In the genomic region with DNA sequence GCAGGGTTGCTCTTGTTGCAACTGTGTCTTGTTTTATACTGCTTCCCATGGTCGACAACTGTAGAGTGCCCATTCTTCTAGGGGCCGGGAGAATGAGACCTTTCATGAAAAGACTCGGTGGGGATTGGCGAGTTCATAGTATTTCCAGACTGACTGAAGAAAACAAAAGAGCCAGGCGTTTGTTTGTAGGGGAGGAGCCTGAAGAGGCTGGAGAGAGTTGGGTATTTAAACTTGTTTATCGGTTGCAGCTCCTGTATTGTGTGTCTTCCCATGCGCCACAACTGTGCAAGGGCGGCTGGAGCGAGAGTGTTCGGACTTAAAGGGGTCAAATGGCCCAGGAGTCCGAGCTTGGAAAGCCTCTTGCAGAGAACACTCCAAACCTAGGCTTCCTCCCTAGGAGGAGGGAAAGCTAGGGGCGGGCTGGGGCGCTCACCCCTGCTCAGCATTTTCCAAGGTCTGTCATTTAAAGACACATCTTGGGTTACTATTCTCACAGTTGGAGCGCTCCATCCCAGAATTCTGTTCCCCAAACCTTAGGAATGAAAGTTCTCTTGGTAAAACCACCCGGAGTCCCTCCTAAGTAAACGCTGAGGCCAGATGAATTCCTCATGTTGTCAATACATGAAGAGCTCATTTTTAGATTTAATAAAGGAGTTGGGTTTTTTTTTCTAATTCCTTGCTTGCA, we compare ENCODE assay signal across 9 mouse cellular contexts. TPM values are rescaled to one million over a fixed set of nuclear protein-coding genes. Genes with fewer than 3 reads are reported as not detected.
A peak's percentile ranks its signal among the peaks of the same experiment; 100 is the strongest.
DNase-seq lines count a peak whose midpoint lies in the region; ATAC-seq and TF ChIP-seq lines count a peak whose summit lies in the region.
"Had no signal": no experiment of that assay in that cellular context is flagged by ENCODE, and none has a peak within 500 bp of the region (broad histone marks: within the 10 kb centered on the region; RNA-seq: fewer than 3 reads in every experiment).

No protein-coding gene starts in this region.

- H3K4me2 ChIP-seq in lung, embryonic 14.5 days: peak overlapping the region; percentile 56
- peak overlapping the region; percentile 44 for H3K4me2 ChIP-seq in hindbrain, embryonic 12.5 days (replicated peaks)
- H3K4me2 ChIP-seq in midbrain, embryonic 13.5 days (replicated peaks): peak overlapping the region; percentile 46

- DNase-seq in lung, embryonic 14.5 days: no peak
- no peak for DNase-seq in lung, postnatal 36 days
- DNase-seq in embryo, embryonic 10.5 days (ENCODE audit: low spot score): peak; percentile 84
- DNase-seq in layer of hippocampus, adult 11-12 months (ENCODE audit: low spot score): no peak
- no peak for DNase-seq in urinary bladder, adult 2 months (ENCODE audit: low spot score)
- no peak for DNase-seq in adrenal gland, postnatal 4 days (ENCODE audit: low spot score in 2 of 2)
- DNase-seq: gastrocnemius, postnatal 25 days had no signal

- H3K36me3 ChIP-seq in lung, embryonic 14.5 days (ENCODE audit: insufficient read depth): no peaks in the 10 kb centered on the region
- no peaks in the 10 kb centered on the region for H3K36me3 ChIP-seq in hindbrain, embryonic 12.5 days
- no peaks in the 10 kb centered on the region for H3K36me3 ChIP-seq in midbrain, embryonic 13.5 days

- no peaks in the 10 kb centered on the region for H3K27me3 ChIP-seq in lung, embryonic 14.5 days (ENCODE audit: insufficient read depth, low read length)
- no peaks in the 10 kb centered on the region for H3K27me3 ChIP-seq in hindbrain, embryonic 12.5 days
- no peaks in the 10 kb centered on the region for H3K27me3 ChIP-seq in midbrain, embryonic 13.5 days

- 7% methylated on average over 16 of the region's 16 CpGs for WGBS in lung, embryonic 14.5 days
- WGBS in hindbrain, embryonic 12.5 days: under 1% methylated on average over 16 of the region's 16 CpGs
- WGBS in midbrain, embryonic 13.5 days: 3% methylated on average over 16 of the region's 16 CpGs

- no peak for TF ChIP-seq CTCF in lung, embryonic 14.5 days (IDR thresholded peaks at IDR 0.05; ENCODE audit: low read depth)

- no peaks in the 10 kb centered on the region for H3K9me3 ChIP-seq in lung, embryonic 14.5 days (ENCODE audit: low read depth, low read length)
- no peaks in the 10 kb centered on the region for H3K9me3 ChIP-seq in hindbrain, embryonic 12.5 days (replicated peaks)
- no peaks in the 10 kb centered on the region for H3K9me3 ChIP-seq in midbrain, embryonic 13.5 days

- peak overlapping the region; percentile 12; the same call in 1 of the 2 replicates for H3K4me3 ChIP-seq in lung, embryonic 14.5 days (ENCODE audit: low read depth, low read length)
- H3K4me3 ChIP-seq in hindbrain, embryonic 12.5 days: peak overlapping the region; percentile 12
- H3K4me3 ChIP-seq in midbrain, embryonic 13.5 days (replicated peaks): peak overlapping the region; percentile 14; the same call in 1 of the 2 replicates

- no peak for ATAC-seq in lung, embryonic 14.5 days (ENCODE audit: insufficient read depth)
- no peak for ATAC-seq in hindbrain, embryonic 12.5 days (ENCODE audit: low FRiP score)
- ATAC-seq in midbrain, embryonic 13.5 days: no peak

- peak overlapping the region; percentile 20; the same call in 1 of the 2 replicates for H3K9ac ChIP-seq in lung, embryonic 14.5 days
- H3K9ac ChIP-seq in hindbrain, embryonic 12.5 days: no peak overlapping the region
- 0 out of 2 replicates have a peak overlapping the region, but pooled peaks have one; percentile 17 for H3K9ac ChIP-seq in midbrain, embryonic 13.5 days (replicated peaks)

- no peak overlapping the region for H3K27ac ChIP-seq in lung, embryonic 14.5 days (ENCODE audit: low read depth)
- peak overlapping the region; percentile 24 for H3K27ac ChIP-seq in hindbrain, embryonic 12.5 days
- peak overlapping the region; percentile 11; the same call in 1 of the 2 replicates for H3K27ac ChIP-seq in midbrain, embryonic 13.5 days

- no peaks in the 10 kb centered on the region for H3K4me1 ChIP-seq in lung, embryonic 14.5 days (ENCODE audit: insufficient read depth)
- H3K4me1 ChIP-seq in hindbrain, embryonic 12.5 days: peaks cover 9% of the 10 kb centered on the region; the same call in 1 of the 2 replicates
- H3K4me1 ChIP-seq in midbrain, embryonic 13.5 days (replicated peaks): peaks cover 17% of the 10 kb centered on the region; the same call in 1 of the 2 replicates

RNA-seq across cellular contexts. Expression of a gene that starts 5.3 kb away (rescaled TPM):
- polyA plus RNA-seq in lung, embryonic 14.5 days (2014; fragmentation: Nextera tagmentation; extraction: Ambion mirVana): 62.4 and 67.5 TPM in 2 replicates
- 95.3 and 100 TPM in 2 replicates for polyA plus RNA-seq in hindbrain, embryonic 12.5 days (2016; fragmentation: Nextera tagmentation; extraction: Ambion mirVana)
- 53.7 and 57.8 TPM in 2 replicates for polyA plus RNA-seq in midbrain, embryonic 13.5 days (2015; fragmentation: Nextera tagmentation; extraction: Ambion mirVana)
- 1.7 and 2.2 TPM in 2 replicates for polyA plus RNA-seq in urinary bladder, adult 2 months (2012; rRNA removed)
- 10 to 100 TPM; 16.9 to 17.5 TPM for total RNA-seq in adrenal gland, postnatal 4 days (2021)

RNA-seq across cellular contexts. Expression of a gene that starts 43.8 kb away (rescaled TPM):
- polyA plus RNA-seq in lung, embryonic 14.5 days (2014; fragmentation: Nextera tagmentation; extraction: Ambion mirVana): 47.8 and 51.6 TPM in 2 replicates
- polyA plus RNA-seq in hindbrain, embryonic 12.5 days (2016; fragmentation: Nextera tagmentation; extraction: Ambion mirVana): 142 and 148 TPM in 2 replicates
- polyA plus RNA-seq in midbrain, embryonic 13.5 days (2015; fragmentation: Nextera tagmentation; extraction: Ambion mirVana): 160 and 164 TPM in 2 replicates
- polyA plus RNA-seq in urinary bladder, adult 2 months (2012; rRNA removed): 86.7 and 120 TPM in 2 replicates
- total RNA-seq in adrenal gland, postnatal 4 days (2021): 10 to 100 TPM; 58.7 to 63.1 TPM

Comparison
In these comparisons a context has a peak if more than half of its experiments do, and no peak if none do; other contexts are left out.
1. RNA of a gene that starts 5.3 kb away (polyA plus RNA-seq): 95.3 to 100 TPM in hindbrain, embryonic 12.5 days, 62.4 to 67.5 TPM in lung, embryonic 14.5 days and 53.7 to 57.8 TPM in midbrain, embryonic 13.5 days; 1.7 to 2.2 TPM in urinary bladder, adult 2 months; every median in the first group is over 10 times any median in the second.
2. Peak in every context shown above with its lines, with median percentiles within 50 percentile points of each other: H3K4me2 ChIP-seq and H3K4me3 ChIP-seq.